Mouse (Mus musculus): ENCODE data around the gene Zfp618. TPM values are rescaled to one million over a fixed set of nuclear protein-coding genes. Genes with fewer than 3 reads are reported as not detected.
A peak's percentile ranks its signal among the peaks of the same experiment; 100 is the strongest.

Zfp618 gene
- total RNA-seq (2021) (1 to 10 TPM; 2.2 to 4.9 TPM), polyA plus RNA-seq (2012; rRNA removed) (2.5 TPM in 2 replicates)
- long read RNA-seq, partial matches to known transcripts, result 0 of 2 reads
- long read RNA-seq, other reads (novel, unspliced or antisense), result 2 of 2 reads

GRCm38 (mm10) chr4:62965497-62966302 is at the start of gene Zfp618:
Gene Zfp618 (plus strand): TSS chr4:62965573.
- DNase-seq, result peak; percentile 49

- no peak for DNase-seq
Measured at GRCm38 (mm10) chr4:62917056-62917455, 48.3 kb upstream of the Zfp618 start.

- no peak for DNase-seq
Measured at GRCm38 (mm10) chr4:62933798-62934197, 31.6 kb upstream of the Zfp618 start.

- no peak for DNase-seq
Measured at GRCm38 (mm10) chr4:62935589-62936218, 29.7 kb upstream of the Zfp618 start.

GRCm38 (mm10) chr4:62941961-62942892 is 23.1 kb upstream of the Zfp618 start:
- DNase-seq, result no peak

GRCm38 (mm10) chr4:62944326-62944879 is 21.0 kb upstream of the Zfp618 start:
- DNase-seq, result peak; percentile 10

GRCm38 (mm10) chr4:62963806-62964205 is 1.6 kb upstream of the Zfp618 start:
- no peak for DNase-seq

- no peak for DNase-seq
Measured at GRCm38 (mm10) chr4:62964844-62965496, 403 bp upstream of the Zfp618 start.

GRCm38 (mm10) chr4:62969526-62969925 is 4.2 kb downstream of the Zfp618 start:
- no peak for DNase-seq

GRCm38 (mm10) chr4:62971991-62972390 is 6.6 kb downstream of the Zfp618 start:
- DNase-seq, result no peak

GRCm38 (mm10) chr4:62973086-62973485 is 7.7 kb downstream of the Zfp618 start:
- no peak for DNase-seq

- no peak for DNase-seq
Measured at GRCm38 (mm10) chr4:62974901-62975300, 9.5 kb downstream of the Zfp618 start.

GRCm38 (mm10) chr4:62975541-62975940 is 10.2 kb downstream of the Zfp618 start:
- no peak for DNase-seq

- no peak for DNase-seq
Measured at GRCm38 (mm10) chr4:62977454-62977853, 12.1 kb downstream of the Zfp618 start.

GRCm38 (mm10) chr4:62978501-62978911 is 13.1 kb downstream of the Zfp618 start:
- DNase-seq, result no peak

GRCm38 (mm10) chr4:62981572-62981971 is 16.2 kb downstream of the Zfp618 start:
- DNase-seq, result no peak

GRCm38 (mm10) chr4:62983556-62983955 is 18.2 kb downstream of the Zfp618 start:
- DNase-seq, result no peak

GRCm38 (mm10) chr4:62991336-62991735 is 26.0 kb downstream of the Zfp618 start:
- no peak for DNase-seq

- no peak for DNase-seq
Measured at GRCm38 (mm10) chr4:62993190-62993589, 27.8 kb downstream of the Zfp618 start.

GRCm38 (mm10) chr4:62997606-62998005 is 32.2 kb downstream of the Zfp618 start:
- DNase-seq, result no peak

- DNase-seq, result peak; percentile 25
Measured at GRCm38 (mm10) chr4:62998431-62998835, 33.1 kb downstream of the Zfp618 start.
